18 mouse cellular contexts compared by ENCODE assay signal in genomic region chr13:5060462-5060861, GRCm38 (mm10).
DNase-seq lines count a peak whose midpoint lies in the region; ATAC-seq and TF ChIP-seq lines count a peak whose summit lies in the region.
"Had no signal": no experiment of that assay in that cellular context is flagged by ENCODE, and none has a peak within 500 bp of the region (broad histone marks: within the 10 kb centered on the region; RNA-seq: fewer than 3 reads in every experiment).

No protein-coding gene starts in this region.

- no peaks in the 10 kb centered on the region for H3K36me3 ChIP-seq in kidney, postnatal 0 days (ENCODE audit: insufficient read depth, low read length)
- H3K36me3 ChIP-seq in intestine, postnatal 0 days (ENCODE audit: control insufficient read depth, insufficient read depth) = no peaks in the 10 kb centered on the region
- H3K36me3 ChIP-seq in midbrain, embryonic 15.5 days (replicated peaks) = no peaks in the 10 kb centered on the region
- H3K36me3 ChIP-seq: embryonic facial prominence, embryonic 15.5 days; heart, embryonic 13.5 days; midbrain, embryonic 13.5 days had no signal

- no peaks in the 10 kb centered on the region for H3K4me1 ChIP-seq in kidney, postnatal 0 days (replicated peaks; ENCODE audit: insufficient read depth, low read length)
- no peaks in the 10 kb centered on the region; the same call in 1 of the 2 replicates for H3K4me1 ChIP-seq in embryonic fibroblast, embryonic 13.5 days (ENCODE audit: control insufficient read depth, insufficient read depth, low read length)
- no peaks in the 10 kb centered on the region for H3K4me1 ChIP-seq in intestine, postnatal 0 days (replicated peaks; ENCODE audit: control insufficient read depth, insufficient read depth, low read length)
- H3K4me1 ChIP-seq in midbrain, embryonic 15.5 days = no peaks in the 10 kb centered on the region
- H3K4me1 ChIP-seq: embryonic facial prominence, embryonic 15.5 days; heart, embryonic 13.5 days; midbrain, embryonic 13.5 days had no signal

- no peak overlapping the region for H3K27ac ChIP-seq in kidney, postnatal 0 days
- peak overlapping the region; percentile 99 for H3K27ac ChIP-seq in embryonic fibroblast, embryonic 13.5 days (ENCODE audit: insufficient read depth, low read length)
- no peak overlapping the region for H3K27ac ChIP-seq in intestine, postnatal 0 days (ENCODE audit: low read depth, low read length)
- no peak overlapping the region for H3K27ac ChIP-seq in midbrain, embryonic 15.5 days
- H3K27ac ChIP-seq: embryonic facial prominence, embryonic 15.5 days; heart, embryonic 13.5 days; midbrain, embryonic 13.5 days had no signal

- 69% methylated on average over 2 of the region's 2 CpGs for WGBS in kidney, postnatal 0 days
- WGBS in intestine, postnatal 0 days = 13% methylated on average over 2 of the region's 2 CpGs
- 67% methylated on average over 2 of the region's 2 CpGs for WGBS in midbrain, embryonic 15.5 days

- no peak for ATAC-seq in kidney, postnatal 0 days (replicated peaks; ENCODE audit: low FRiP score, low read depth)
- no peak for ATAC-seq in intestine, postnatal 0 days
- ATAC-seq in midbrain, embryonic 15.5 days (replicated peaks) = no peak
- ATAC-seq in megakaryocyte, adult 5-6 weeks (ENCODE audit: poor library complexity, severe bottlenecking) = no peak
- ATAC-seq: CD4-positive, CD25-positive, alpha-beta regulatory T cell, adult 4 months; inflammation-experienced regulatory T-cells, adult 6 months; midbrain, embryonic 13.5 days had no signal

- H3K9me3 ChIP-seq in kidney, postnatal 0 days (replicated peaks; ENCODE audit: low read length) = no peaks in the 10 kb centered on the region
- no peaks in the 10 kb centered on the region for H3K9me3 ChIP-seq in intestine, postnatal 0 days (ENCODE audit: control insufficient read depth)
- H3K9me3 ChIP-seq in midbrain, embryonic 15.5 days = no peaks in the 10 kb centered on the region
- H3K9me3 ChIP-seq: embryonic facial prominence, embryonic 15.5 days; heart, embryonic 13.5 days; midbrain, embryonic 13.5 days had no signal

- no peak overlapping the region for H3K9ac ChIP-seq in kidney, postnatal 0 days (ENCODE audit: low read depth, low read length)
- H3K9ac ChIP-seq in intestine, postnatal 0 days (ENCODE audit: low read depth, low read length) = no peak overlapping the region
- H3K9ac ChIP-seq in midbrain, embryonic 15.5 days = no peak overlapping the region
- H3K9ac ChIP-seq: embryonic facial prominence, embryonic 15.5 days; heart, embryonic 13.5 days; midbrain, embryonic 13.5 days had no signal

- no peak overlapping the region for H3K4me3 ChIP-seq in kidney, postnatal 0 days (replicated peaks; ENCODE audit: low read depth, low read length)
- no peak overlapping the region for H3K4me3 ChIP-seq in embryonic fibroblast, embryonic 13.5 days (ENCODE audit: insufficient read depth, low read length)
- no peak overlapping the region for H3K4me3 ChIP-seq in intestine, postnatal 0 days (ENCODE audit: low read depth, low read length)
- no peak overlapping the region for H3K4me3 ChIP-seq in midbrain, embryonic 15.5 days
- H3K4me3 ChIP-seq: embryonic facial prominence, embryonic 15.5 days; heart, embryonic 13.5 days; midbrain, embryonic 13.5 days had no signal

- TF ChIP-seq CTCF in kidney, postnatal 0 days (IDR thresholded peaks at IDR 0.05; ENCODE audit: low read depth) = no peak
- TF ChIP-seq CTCF in embryonic fibroblast, embryonic 13.5 days (IDR thresholded peaks at IDR 0.05; ENCODE audit: borderline replicate concordance, insufficient read depth, low read length) = no peak
- no peak for TF ChIP-seq CTCF in intestine, postnatal 0 days (IDR thresholded peaks at IDR 0.05; ENCODE audit: low read depth)

- no peak for TF ChIP-seq POLR2A in embryonic fibroblast, embryonic 13.5 days (IDR thresholded peaks at IDR 0.05; ENCODE audit: low read depth, low read length)

- H3K27me3 ChIP-seq in kidney, postnatal 0 days (ENCODE audit: insufficient read depth, low read length) = no peaks in the 10 kb centered on the region
- no peaks in the 10 kb centered on the region for H3K27me3 ChIP-seq in intestine, postnatal 0 days (replicated peaks; ENCODE audit: control insufficient read depth, insufficient read depth, low read length)
- H3K27me3 ChIP-seq in midbrain, embryonic 15.5 days (replicated peaks) = no peaks in the 10 kb centered on the region
- H3K27me3 ChIP-seq: embryonic facial prominence, embryonic 15.5 days; heart, embryonic 13.5 days; midbrain, embryonic 13.5 days had no signal

- DNase-seq in kidney, postnatal 0 days (ENCODE audit: low spot score) = peak; percentile 5
- DNase-seq in kidney, postnatal 4 days = no peak
- peak; percentile 69 for DNase-seq in 3T3-L1 (ENCODE audit: low read depth, low spot score)
- peak; percentile 55 for DNase-seq in NIH3T3 (ENCODE audit: low read depth)
- DNase-seq: adrenal gland, postnatal 14 days; cerebellum, postnatal 14 days; liver; right cerebral cortex, postnatal 14 days; thymus, adult 18-20 months had no signal

- H3K4me2 ChIP-seq in kidney, postnatal 0 days (ENCODE audit: low read length) = no peak overlapping the region
- H3K4me2 ChIP-seq in intestine, postnatal 0 days (replicated peaks; ENCODE audit: low read depth) = no peak overlapping the region
- no peak overlapping the region for H3K4me2 ChIP-seq in midbrain, embryonic 15.5 days
- H3K4me2 ChIP-seq: embryonic facial prominence, embryonic 15.5 days; heart, embryonic 13.5 days; midbrain, embryonic 13.5 days had no signal

Comparison
In these comparisons a context has a peak if more than half of its experiments do, and no peak if none do; other contexts are left out.
1. DNase-seq: peak in kidney, postnatal 0 days (single experiment), 3T3-L1 (single experiment) and NIH3T3 (single experiment); none in kidney, postnatal 4 days (0 of 2).